Mouse (Mus musculus): ENCODE results near the gene 2200002D01Rik. TPM values are rescaled to one million over a fixed set of nuclear protein-coding genes. Genes with fewer than 3 reads are reported as not detected.

2200002D01Rik gene
- 4.4 TPM for polyA plus RNA-seq (2014; fragmentation: Illumina TruSeq; extraction: RNeasy Lipid Tissue Mini Kit (QIAGEN cat#74804); ENCODE audit: low read depth, low replicate concordance)

GRCm38 (mm10) chr7:29248261-29248841 is at the start of gene 2200002D01Rik:
Gene 2200002D01Rik, minus strand, starts transcription at chr7:29248466.

GRCm38 (mm10) chr7:29288942-29289638 is 40.8 kb upstream of the 2200002D01Rik start, which contains the start of gene Ppp1r14a:
Gene Ppp1r14a, plus strand, starts transcription at chr7:29289308.

GRCm38 (mm10) chr7:29281201-29282073 is 33.2 kb upstream of the 2200002D01Rik start, which contains the start of gene Spint2:
Gene Spint2, minus strand, starts transcription at chr7:29281912.

GRCm38 (mm10) chr7:29238019-29238967 is 10.0 kb downstream of the 2200002D01Rik start, which contains the start of gene Yif1b:
Gene Yif1b, plus strand, starts transcription at chr7:29238329.

GRCm38 (mm10) chr7:29232247-29233013 is 15.8 kb downstream of the 2200002D01Rik start, which contains the start of gene Kcnk6:
Gene Kcnk6, minus strand, starts transcription at chr7:29232515.

GRCm38 (mm10) chr7:29213675-29214082 is 34.6 kb downstream of the 2200002D01Rik start, which contains the start of gene Catsperg1:
Gene Catsperg1, minus strand, starts transcription at chr7:29214035.

Other genes with a start within 250 kb of the 2200002D01Rik start
- not detected for gene Ryr1, start 123.3 kb downstream of the 2200002D01Rik start, polyA plus RNA-seq (2014; fragmentation: Illumina TruSeq; extraction: RNeasy Lipid Tissue Mini Kit (QIAGEN cat#74804); ENCODE audit: low read depth, low replicate concordance)
- 0.11 TPM for gene Rasgrp4, start 113.6 kb downstream of the 2200002D01Rik start, polyA plus RNA-seq (2014; fragmentation: Illumina TruSeq; extraction: RNeasy Lipid Tissue Mini Kit (QIAGEN cat#74804); ENCODE audit: low read depth, low replicate concordance)
- 2.1 TPM for gene Fam98c, start 92.2 kb downstream of the 2200002D01Rik start, polyA plus RNA-seq (2014; fragmentation: Illumina TruSeq; extraction: RNeasy Lipid Tissue Mini Kit (QIAGEN cat#74804); ENCODE audit: low read depth, low replicate concordance)
- not detected for gene Ggn, start 78.3 kb downstream of the 2200002D01Rik start, polyA plus RNA-seq (2014; fragmentation: Illumina TruSeq; extraction: RNeasy Lipid Tissue Mini Kit (QIAGEN cat#74804); ENCODE audit: low read depth, low replicate concordance)
- gene Spred3, start 78.1 kb downstream of the 2200002D01Rik start, polyA plus RNA-seq (2014; fragmentation: Illumina TruSeq; extraction: RNeasy Lipid Tissue Mini Kit (QIAGEN cat#74804); ENCODE audit: low read depth, low replicate concordance), result 0.66 TPM
- gene Psmd8, start 67.8 kb downstream of the 2200002D01Rik start, polyA plus RNA-seq (2014; fragmentation: Illumina TruSeq; extraction: RNeasy Lipid Tissue Mini Kit (QIAGEN cat#74804); ENCODE audit: low read depth, low replicate concordance), result 69.6 TPM
- gene Catsperg1, start 34.4 kb downstream of the 2200002D01Rik start, polyA plus RNA-seq (2014; fragmentation: Illumina TruSeq; extraction: RNeasy Lipid Tissue Mini Kit (QIAGEN cat#74804); ENCODE audit: low read depth, low replicate concordance), result not detected
- gene Kcnk6, start 16.0 kb downstream of the 2200002D01Rik start, polyA plus RNA-seq (2014; fragmentation: Illumina TruSeq; extraction: RNeasy Lipid Tissue Mini Kit (QIAGEN cat#74804); ENCODE audit: low read depth, low replicate concordance), result 1.7 TPM
- gene Yif1b, start 10.1 kb downstream of the 2200002D01Rik start, polyA plus RNA-seq (2014; fragmentation: Illumina TruSeq; extraction: RNeasy Lipid Tissue Mini Kit (QIAGEN cat#74804); ENCODE audit: low read depth, low replicate concordance), result 1.0 TPM
- gene Spint2, start 33.4 kb upstream of the 2200002D01Rik start, polyA plus RNA-seq (2014; fragmentation: Illumina TruSeq; extraction: RNeasy Lipid Tissue Mini Kit (QIAGEN cat#74804); ENCODE audit: low read depth, low replicate concordance), result 13.1 TPM
- not detected for gene Ppp1r14a, start 40.8 kb upstream of the 2200002D01Rik start, polyA plus RNA-seq (2014; fragmentation: Illumina TruSeq; extraction: RNeasy Lipid Tissue Mini Kit (QIAGEN cat#74804); ENCODE audit: low read depth, low replicate concordance)
- gene Dpf1, start 55.5 kb upstream of the 2200002D01Rik start, polyA plus RNA-seq (2014; fragmentation: Illumina TruSeq; extraction: RNeasy Lipid Tissue Mini Kit (QIAGEN cat#74804); ENCODE audit: low read depth, low replicate concordance), result not detected

Data from liver, adult 10 weeks (tissue).